Mouse (Mus musculus) spleen, adult 12 weeks (tissue): Measurements from ENCODE around the gene Nags.
"Not testable (repeated sequence)": the region's sequence is repeated elsewhere in the genome, so short reads cannot be mapped to it uniquely, and the experiment has no call there.

ENCODE experiments used
- DNase-seq: peaks from one replicate; pipeline ENCODE4 v3.0.0; 2022; ENCODE audit warnings: low spot score

The Nags gene

GRCm38 (mm10) chr11:102156786-102157089 lies 11.4 kb downstream of the Nags start:
- DNase-seq = no peak

DNA sequence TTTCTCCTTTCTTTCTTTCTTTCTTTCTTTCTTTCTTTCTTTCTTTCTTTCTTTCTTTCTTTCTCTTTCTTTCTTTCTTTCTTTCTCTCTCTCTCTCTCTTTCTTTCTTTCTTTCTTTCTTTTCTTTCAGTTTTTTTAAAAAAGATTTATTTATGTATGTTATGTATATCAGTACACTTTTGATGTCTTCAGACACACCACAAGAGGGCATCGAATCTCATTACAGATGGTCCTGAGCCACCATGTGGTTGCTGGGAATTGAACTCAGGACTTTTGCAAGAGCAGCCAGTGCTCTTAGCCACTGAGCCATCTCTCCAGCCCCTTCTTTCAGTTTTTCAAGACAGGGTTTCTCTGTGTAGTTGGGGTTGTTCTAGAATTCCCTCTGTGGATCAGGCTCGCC lies 12.7 kb downstream of the Nags start:
- DNase-seq = not testable (repeated sequence)

GRCm38 (mm10) chr11:102159781-102160180 lies 14.5 kb downstream of the Nags start:
- DNase-seq = no peak

DNA sequence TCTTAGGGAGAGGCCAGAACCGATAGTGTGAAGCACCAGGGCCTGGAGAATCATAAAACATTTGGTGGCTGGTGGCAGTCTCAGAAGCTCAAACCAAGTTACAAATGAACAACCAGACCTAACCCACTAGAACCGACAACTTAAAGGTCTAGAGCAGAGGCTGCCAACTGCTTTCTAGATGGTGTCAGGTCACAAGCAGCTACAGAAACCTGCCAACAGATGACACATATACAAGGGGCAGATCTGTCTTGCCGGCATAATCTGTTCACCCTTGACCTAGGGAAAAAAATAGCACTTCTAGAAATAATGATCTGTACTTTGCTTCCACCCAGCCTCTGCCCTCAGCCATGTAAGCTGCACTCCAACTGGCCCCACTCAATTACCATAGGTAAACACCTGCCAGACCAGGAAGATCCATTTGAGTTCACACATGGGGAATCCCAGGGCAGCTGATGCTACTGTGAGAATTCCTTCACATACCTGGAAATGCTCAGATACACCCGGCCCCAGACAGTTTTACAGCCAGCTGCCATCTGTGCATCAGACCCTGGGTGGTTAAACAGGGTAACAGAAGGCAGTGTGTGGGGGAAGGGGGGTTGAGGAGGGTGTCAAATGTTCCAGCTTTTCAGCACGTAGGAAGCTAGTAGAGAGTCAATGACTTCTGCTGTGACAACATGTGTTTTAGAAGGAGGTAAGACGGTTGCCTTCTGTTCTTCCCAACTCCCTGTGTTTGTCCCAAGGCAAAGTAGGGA lies 20.8 kb downstream of the Nags start:
- DNase-seq = no peak

DNA sequence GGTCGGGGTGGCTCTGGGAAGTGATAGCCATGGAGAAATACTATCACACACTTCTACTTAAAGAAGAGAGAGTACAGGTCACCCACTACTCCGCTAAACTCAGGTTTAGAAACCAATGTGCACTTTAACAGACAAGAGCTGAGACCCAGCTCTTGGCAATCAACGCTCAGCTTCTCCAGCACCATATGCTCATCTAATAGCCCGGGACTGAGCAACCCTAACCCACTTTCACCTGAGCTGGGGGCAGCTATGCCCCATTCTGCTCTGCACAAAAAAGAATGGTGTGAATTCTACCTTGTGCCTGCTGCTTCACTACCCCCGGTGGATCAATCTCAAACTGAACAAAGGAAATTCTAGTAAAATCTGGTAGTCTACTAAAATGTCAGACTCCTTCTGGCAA lies 22.2 kb downstream of the Nags start:
- no peak for DNase-seq

DNA sequence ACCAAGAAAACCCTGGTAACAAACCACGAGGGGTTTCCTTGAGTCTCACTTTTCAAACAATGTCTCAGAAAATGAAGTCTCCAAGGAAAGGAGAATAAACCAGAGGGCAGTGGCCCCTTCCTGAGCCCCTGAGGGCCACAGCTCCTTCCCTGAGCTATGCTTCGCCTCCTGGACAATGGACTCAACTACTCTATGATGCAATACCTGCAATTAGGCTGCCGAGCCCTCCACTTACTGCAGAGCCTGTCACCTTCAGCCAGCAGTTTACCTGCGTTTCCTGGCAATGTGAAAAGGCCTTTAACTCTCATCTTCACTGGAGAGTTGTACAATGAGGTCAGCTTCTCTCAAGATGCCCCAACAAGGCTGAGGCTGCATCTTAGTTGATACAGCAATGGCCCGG lies 23.4 kb downstream of the Nags start:
- no peak for DNase-seq

GRCm38 (mm10) chr11:102179836-102180235 lies 34.5 kb downstream of the Nags start:
- no peak for DNase-seq

GRCm38 (mm10) chr11:102184253-102184645 lies 38.9 kb downstream of the Nags start:
- DNase-seq = no peak

- DNase-seq = peak; percentile 97
Measured at GRCm38 (mm10) chr11:102184646-102185495, 39.6 kb downstream of the Nags start, which contains the start of gene Lsm12. Lsm12 (minus strand) TSS chr11:102185296.

- no peak for DNase-seq
Measured at GRCm38 (mm10) chr11:102185677-102186076, 40.4 kb downstream of the Nags start.

DNA sequence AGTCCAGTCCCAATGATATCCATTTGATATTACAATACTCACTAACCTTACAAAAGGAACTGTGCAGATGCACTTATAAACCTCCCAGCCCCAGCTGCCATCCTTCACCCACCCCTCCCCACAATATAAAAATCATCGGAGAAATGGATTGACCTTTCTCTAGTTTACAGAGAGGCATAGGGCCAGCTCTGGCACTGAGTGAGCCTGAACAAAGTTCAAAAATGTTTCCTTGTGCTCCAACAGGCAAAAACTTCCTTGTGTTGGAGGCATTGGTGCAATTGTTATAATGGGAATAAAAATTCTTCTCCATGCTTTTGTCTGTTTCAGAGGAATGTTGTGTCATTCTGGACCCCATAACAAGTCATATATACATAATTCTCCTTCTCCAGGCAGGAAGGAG lies 40.9 kb downstream of the Nags start:
- DNase-seq = no peak

DNA sequence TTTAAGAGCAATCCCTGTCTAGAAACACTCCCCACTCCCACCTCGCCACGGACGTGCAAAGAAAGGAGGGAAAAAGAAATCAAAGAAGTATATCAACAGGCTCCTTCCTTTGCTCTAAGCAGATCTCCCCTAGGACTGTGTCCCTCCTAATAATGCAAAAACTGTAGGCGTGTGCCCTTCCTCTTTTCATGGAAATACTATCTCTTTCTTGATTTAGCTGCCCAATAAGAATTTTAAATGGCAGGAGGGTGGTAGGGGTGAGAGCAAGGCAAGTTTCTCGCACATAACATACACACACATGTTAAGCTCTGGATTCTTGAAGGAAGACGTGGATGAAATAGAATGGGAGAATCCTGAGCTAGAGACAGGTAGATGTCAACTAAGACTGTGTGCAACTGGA lies 43.7 kb downstream of the Nags start:
- no peak for DNase-seq

DNA sequence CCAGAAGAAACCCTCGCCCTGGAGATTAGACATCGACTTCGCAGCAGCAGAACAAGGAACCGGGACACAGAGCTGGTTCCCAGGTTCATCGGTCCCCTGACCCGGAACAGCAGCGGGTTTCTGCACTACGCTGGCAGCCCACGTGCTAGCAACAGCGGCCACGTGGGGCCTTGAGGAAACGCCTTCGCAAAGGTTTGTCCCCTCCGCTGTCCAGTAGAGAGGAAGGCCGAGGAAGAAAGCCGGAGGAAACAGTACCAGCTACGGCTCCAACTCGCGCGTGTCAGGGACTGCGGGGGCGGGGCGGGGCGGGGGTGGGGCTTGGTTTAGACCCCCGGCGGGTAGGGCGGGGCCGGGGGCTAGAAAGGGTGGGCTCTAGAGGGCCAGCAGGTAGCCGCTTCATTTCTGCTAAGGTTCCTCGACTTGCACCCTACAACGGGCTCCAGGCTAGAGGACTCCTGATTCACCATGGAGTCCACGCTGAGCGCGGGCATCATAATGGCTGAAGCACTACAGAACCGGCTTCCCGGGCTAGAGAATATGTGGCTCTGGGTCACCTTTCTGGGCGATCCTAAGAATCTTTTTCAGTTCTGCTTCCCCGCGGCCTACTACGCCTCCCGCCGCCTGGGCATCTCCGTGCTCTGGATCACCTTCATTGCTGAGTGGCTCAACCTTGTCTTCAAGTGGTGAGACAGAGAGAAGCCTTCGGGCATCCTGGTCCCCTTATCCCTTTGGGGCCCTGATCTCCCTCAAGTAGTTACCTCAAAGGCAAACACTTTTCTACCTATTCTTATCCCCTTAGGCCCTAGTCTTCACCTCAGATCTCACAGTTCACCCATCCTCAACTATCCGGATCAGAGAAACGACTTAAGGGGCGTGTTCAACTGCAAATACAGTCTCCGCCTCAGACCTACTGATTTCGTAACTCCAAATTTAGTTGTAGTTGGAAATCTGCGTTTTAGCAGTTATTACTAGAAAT lies 44.4 kb downstream of the Nags start, which contains the start of gene G6pc3:
TSS of gene G6pc3 (plus strand) at position 160 of the 976 bp plus-strand sequence.
- peak; percentile 51 for DNase-seq

DNA sequence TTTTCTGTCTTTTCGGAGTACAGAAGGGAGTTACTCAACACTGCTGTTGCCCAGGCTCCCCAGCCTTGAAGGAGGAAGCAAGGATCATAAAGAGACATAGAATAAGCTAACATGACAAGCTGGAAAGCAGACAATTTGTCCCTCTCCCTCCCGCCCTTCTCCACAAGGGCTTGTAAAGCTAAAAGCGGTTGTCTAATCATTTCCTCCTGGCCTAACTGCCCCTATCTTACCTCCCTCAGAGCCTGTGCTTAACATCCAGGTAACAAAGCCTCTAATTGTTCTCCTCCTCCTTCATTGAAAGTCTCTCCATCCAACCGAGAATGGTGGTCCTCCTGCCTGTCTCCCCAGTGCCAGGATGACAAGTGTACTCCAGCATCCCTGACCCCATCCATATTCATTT lies 45.5 kb downstream of the Nags start:
- DNase-seq = no peak

DNA sequence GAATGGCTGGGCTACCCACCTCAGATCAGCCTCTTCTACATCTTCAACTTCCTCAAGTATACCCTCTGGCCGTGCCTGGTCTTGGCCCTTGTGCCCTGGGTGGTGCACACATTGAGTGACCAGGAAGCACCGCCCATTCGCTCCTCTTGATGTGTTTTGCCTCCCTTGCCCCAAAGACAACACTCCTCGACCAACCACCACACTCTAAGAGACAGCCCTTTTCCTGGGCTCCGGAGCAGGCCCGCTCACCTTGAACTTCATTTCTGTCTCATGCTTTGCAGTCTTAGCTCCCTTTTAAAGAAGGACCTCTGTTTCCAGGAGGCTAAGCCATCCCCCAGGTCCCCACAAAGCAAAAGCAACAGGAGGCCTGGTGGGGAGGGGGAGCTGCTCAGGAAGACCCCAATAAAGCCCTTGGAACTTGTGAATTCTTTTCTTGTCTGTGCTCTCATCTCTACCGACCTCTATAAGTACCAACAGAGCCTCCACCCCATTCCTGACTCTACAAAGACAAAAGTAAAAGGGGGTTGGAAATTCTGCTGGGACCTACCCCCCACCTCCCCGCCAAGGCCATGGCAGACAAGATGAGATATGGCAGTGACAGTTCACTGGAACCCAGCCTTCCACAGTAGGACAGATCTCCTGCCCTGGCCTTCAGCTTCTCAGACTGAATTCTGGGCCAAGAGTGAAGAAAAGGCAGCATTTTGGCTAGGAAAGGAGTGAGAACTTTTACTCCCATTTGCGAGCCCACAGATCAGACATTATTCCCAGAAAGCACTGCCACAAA lies 48.5 kb downstream of the Nags start:
- no peak for DNase-seq

DNA sequence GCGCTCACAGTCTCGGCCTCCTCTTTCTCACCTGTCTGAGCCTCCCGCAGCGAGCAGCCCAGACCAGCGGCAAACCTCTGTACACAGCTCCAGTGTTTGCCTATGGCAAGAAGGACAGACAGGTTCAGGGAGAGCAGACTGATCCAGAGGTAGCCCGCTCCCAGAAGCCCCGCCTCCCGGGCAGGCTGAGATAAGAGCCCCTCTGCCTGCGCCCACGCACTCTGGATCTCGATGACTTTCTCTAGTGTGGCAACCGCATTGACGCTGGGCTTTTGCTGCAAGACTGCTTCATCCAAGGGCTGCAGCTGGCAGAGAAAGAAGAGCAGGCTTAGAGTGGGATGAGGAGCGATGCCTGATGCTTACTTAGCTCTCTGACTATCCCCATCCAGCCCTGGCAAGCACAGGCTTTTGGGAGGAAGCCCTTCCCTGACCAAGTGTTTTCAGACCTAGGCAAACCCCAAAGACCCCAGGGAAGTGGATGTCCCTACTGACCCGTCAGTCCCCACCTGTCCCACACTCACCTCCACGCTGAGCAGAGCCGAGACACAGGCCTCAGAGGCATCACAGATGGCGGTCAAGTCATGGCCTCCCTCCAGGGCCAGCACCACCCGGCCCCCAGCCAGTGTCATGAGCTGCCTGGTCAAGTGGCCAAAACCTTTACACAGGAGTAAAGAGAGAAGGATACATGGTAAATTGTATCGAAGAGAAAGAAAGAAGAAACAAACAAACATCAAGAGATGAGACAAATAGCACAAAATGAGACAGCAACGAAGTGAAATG lies 50.9 kb downstream of the Nags start:
- no peak for DNase-seq

DNA sequence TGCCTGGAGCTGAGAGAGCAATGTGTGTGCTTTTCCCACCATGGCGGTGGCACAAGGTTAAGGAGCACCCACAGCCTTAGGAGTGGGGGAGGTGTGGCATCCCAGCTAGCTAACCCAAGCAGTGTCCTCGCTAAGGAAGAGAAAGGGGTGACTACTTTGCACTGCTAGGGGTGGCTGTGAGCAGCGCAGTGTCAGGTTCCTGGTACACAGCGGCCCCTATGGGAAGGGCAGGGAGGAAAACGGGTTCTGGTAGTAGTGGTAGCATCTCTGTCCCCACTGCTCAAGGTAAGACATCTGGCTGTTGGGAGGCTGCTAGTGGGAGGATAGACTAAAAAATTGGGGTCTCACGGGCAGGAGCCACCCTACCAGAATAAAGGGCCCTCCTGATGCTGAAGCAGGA lies 52.9 kb downstream of the Nags start:
- no peak for DNase-seq
